Comparison of ENCODE assay signal across 8 mouse cellular contexts in genomic region chr13:58384371-58384770, GRCm38 (mm10). TPM values are rescaled to one million over a fixed set of nuclear protein-coding genes. Genes with fewer than 3 reads are reported as not detected.
DNase-seq lines count a peak whose midpoint lies in the region; ATAC-seq lines count a peak whose summit lies in the region.

No protein-coding gene starts in this region.

- WGBS in limb, embryonic 15.5 days: 34% methylated on average over 11 of the region's 11 CpGs
- WGBS in stomach, embryonic 16.5 days: 42% methylated on average over 11 of the region's 11 CpGs

- peaks cover 37% of the 10 kb centered on the region for H3K9me3 ChIP-seq in megakaryocyte, embryonic 14.5 days
- H3K9me3 ChIP-seq in limb, embryonic 15.5 days: peaks cover 7% of the 10 kb centered on the region; the same call in 1 of the 2 replicates
- peaks cover 19% of the 10 kb centered on the region for H3K9me3 ChIP-seq in stomach, embryonic 16.5 days (replicated peaks; ENCODE audit: control insufficient read depth, low read length)

- H3K27ac ChIP-seq in limb, embryonic 15.5 days: no peak overlapping the region
- H3K27ac ChIP-seq in stomach, embryonic 16.5 days (ENCODE audit: low read length): peak overlapping the region; percentile 35; the same call in 1 of the 2 replicates

- H3K27me3 ChIP-seq in megakaryocyte, embryonic 14.5 days (replicated peaks): peaks cover 7% of the 10 kb centered on the region
- no peaks in the 10 kb centered on the region for H3K27me3 ChIP-seq in limb, embryonic 15.5 days
- H3K27me3 ChIP-seq in stomach, embryonic 16.5 days (ENCODE audit: control insufficient read depth, insufficient read depth, low read length): no peaks in the 10 kb centered on the region

- DNase-seq in adrenal gland, postnatal 14 days: peak; percentile 6
- DNase-seq in adrenal gland, adult 18-20 months (ENCODE audit: low spot score in 2 of 2): no peak
- no peak for DNase-seq in frontal cortex, adult 2 months (ENCODE audit: extremely low spot score in 1 of 2, low spot score in 1 of 2)
- no peak for DNase-seq in right cerebral cortex, postnatal 14 days

- H3K9ac ChIP-seq in limb, embryonic 15.5 days: peak overlapping the region; percentile 75
- peak overlapping the region; percentile 91 for H3K9ac ChIP-seq in stomach, embryonic 16.5 days (ENCODE audit: low read length)

- H3K4me2 ChIP-seq in limb, embryonic 15.5 days: peak overlapping the region; percentile 90
- peak overlapping the region; percentile 93 for H3K4me2 ChIP-seq in stomach, embryonic 16.5 days (ENCODE audit: low read depth, low read length)

- H3K36me3 ChIP-seq in megakaryocyte, embryonic 14.5 days (replicated peaks; ENCODE audit: low read length): peaks cover 26% of the 10 kb centered on the region
- peaks cover 26% of the 10 kb centered on the region for H3K36me3 ChIP-seq in limb, embryonic 15.5 days
- peaks cover 24% of the 10 kb centered on the region for H3K36me3 ChIP-seq in stomach, embryonic 16.5 days (ENCODE audit: control insufficient read depth, insufficient read depth, low read length)

- H3K4me3 ChIP-seq in megakaryocyte, embryonic 14.5 days (replicated peaks): peak overlapping the region; percentile 93
- H3K4me3 ChIP-seq in limb, embryonic 15.5 days: peak overlapping the region; percentile 74
- H3K4me3 ChIP-seq in stomach, embryonic 16.5 days (replicated peaks; ENCODE audit: low read length): peak overlapping the region; percentile 79

- peaks cover 22% of the 10 kb centered on the region for H3K4me1 ChIP-seq in megakaryocyte, embryonic 14.5 days
- peaks cover 11% of the 10 kb centered on the region; the same call in 1 of the 2 replicates for H3K4me1 ChIP-seq in limb, embryonic 15.5 days
- H3K4me1 ChIP-seq in stomach, embryonic 16.5 days (ENCODE audit: control insufficient read depth, insufficient read depth, low read length): peaks cover 5% of the 10 kb centered on the region

- ATAC-seq in megakaryocyte, adult 5-6 weeks (ENCODE audit: poor library complexity, severe bottlenecking): no peak
- no peak for ATAC-seq in limb, embryonic 15.5 days (ENCODE audit: insufficient number of reproducible peaks, low FRiP score, low TSS enrichment, low read depth)
- peak; percentile 39; the same call in 1 of the 2 replicates for ATAC-seq in stomach, embryonic 16.5 days (ENCODE audit: insufficient read depth, low FRiP score)

RNA-seq across cellular contexts. Expression of gene 2210016F16Rik, which starts 0.7 kb away (rescaled TPM):
- 25.4 and 26.2 TPM in 2 replicates for total RNA-seq in adrenal gland, postnatal 14 days (2021)
- 10 to 100 TPM; 23.5 to 30.0 TPM for total RNA-seq in adrenal gland, adult 18-20 months (2021)
- polyA plus RNA-seq in megakaryocyte, embryonic 14.5 days (2012; ENCODE audit: insufficient read depth, low replicate concordance): 1.1 and 3.2 TPM in 2 replicates
- total RNA-seq in megakaryocyte, adult 5-6 weeks (2015): 20.8 and 21.8 TPM in 2 replicates
- total RNA-seq in megakaryocyte, adult 5-6 weeks (2017): 12.3 and 12.6 TPM in 2 replicates
- 27.7 and 29.7 TPM in 2 replicates for polyA plus RNA-seq in limb, embryonic 15.5 days (2015; fragmentation: Nextera tagmentation; extraction: Ambion mirVana)
- polyA plus RNA-seq in stomach, embryonic 16.5 days (2015; fragmentation: Nextera tagmentation; extraction: Ambion mirVana): 29.5 and 31.4 TPM in 2 replicates
- 8.2 and 8.5 TPM in 2 replicates for polyA plus RNA-seq in frontal cortex, adult 2 months (2012; rRNA removed)

RNA-seq across cellular contexts. Expression of gene Rmi1, which starts 17.7 kb away (rescaled TPM):
- 18.6 and 19.3 TPM in 2 replicates for total RNA-seq in adrenal gland, postnatal 14 days (2021)
- 10 to 100 TPM; 18.0 to 19.1 TPM for total RNA-seq in adrenal gland, adult 18-20 months (2021)
- 0.42 and 2.8 TPM in 2 replicates for polyA plus RNA-seq in megakaryocyte, embryonic 14.5 days (2012; ENCODE audit: insufficient read depth, low replicate concordance)
- 40.6 and 46.0 TPM in 2 replicates for total RNA-seq in megakaryocyte, adult 5-6 weeks (2015)
- 23.6 and 25.5 TPM in 2 replicates for total RNA-seq in megakaryocyte, adult 5-6 weeks (2017)
- polyA plus RNA-seq in limb, embryonic 15.5 days (2015; fragmentation: Nextera tagmentation; extraction: Ambion mirVana): 22.8 and 24.5 TPM in 2 replicates
- 22.2 and 25.1 TPM in 2 replicates for polyA plus RNA-seq in stomach, embryonic 16.5 days (2015; fragmentation: Nextera tagmentation; extraction: Ambion mirVana)
- polyA plus RNA-seq in frontal cortex, adult 2 months (2012; rRNA removed): 12.8 and 13.0 TPM in 2 replicates

RNA-seq across cellular contexts. Expression of gene Hnrnpk, which starts 18.8 kb away (rescaled TPM):
- total RNA-seq in adrenal gland, postnatal 14 days (2021): 904 and 935 TPM in 2 replicates
- 100 to 1,000 TPM; 806 to 881 TPM for total RNA-seq in adrenal gland, adult 18-20 months (2021)
- polyA plus RNA-seq in megakaryocyte, embryonic 14.5 days (2012; ENCODE audit: insufficient read depth, low replicate concordance): 91.3 and 488 TPM in 2 replicates
- 665 and 701 TPM in 2 replicates for total RNA-seq in megakaryocyte, adult 5-6 weeks (2015)
- total RNA-seq in megakaryocyte, adult 5-6 weeks (2017): 1,381 and 1,571 TPM in 2 replicates
- 1,317 and 1,364 TPM in 2 replicates for polyA plus RNA-seq in limb, embryonic 15.5 days (2015; fragmentation: Nextera tagmentation; extraction: Ambion mirVana)
- 1,360 and 1,372 TPM in 2 replicates for polyA plus RNA-seq in stomach, embryonic 16.5 days (2015; fragmentation: Nextera tagmentation; extraction: Ambion mirVana)
- polyA plus RNA-seq in frontal cortex, adult 2 months (2012; rRNA removed): 394 and 489 TPM in 2 replicates

RNA-seq across cellular contexts. Expression of gene Kif27, which starts 25.4 kb away (rescaled TPM):
- total RNA-seq in adrenal gland, postnatal 14 days (2021): 1.5 and 1.7 TPM in 2 replicates
- total RNA-seq in adrenal gland, adult 18-20 months (2021): under 1 TPM; 0.70 to 0.90 TPM
- not detected in 2 replicates for polyA plus RNA-seq in megakaryocyte, embryonic 14.5 days (2012; ENCODE audit: insufficient read depth, low replicate concordance)
- total RNA-seq in megakaryocyte, adult 5-6 weeks (2015): not detected in 2 replicates
- not detected in 2 replicates for total RNA-seq in megakaryocyte, adult 5-6 weeks (2017)
- 0.43 and 0.45 TPM in 2 replicates for polyA plus RNA-seq in limb, embryonic 15.5 days (2015; fragmentation: Nextera tagmentation; extraction: Ambion mirVana)
- 0.42 and 0.45 TPM in 2 replicates for polyA plus RNA-seq in stomach, embryonic 16.5 days (2015; fragmentation: Nextera tagmentation; extraction: Ambion mirVana)
- 1.5 and 1.7 TPM in 2 replicates for polyA plus RNA-seq in frontal cortex, adult 2 months (2012; rRNA removed)
